Mouse (Mus musculus): ENCODE measurements around the gene Hdgfl3. TPM values are rescaled to one million over a fixed set of nuclear protein-coding genes. Genes with fewer than 3 reads are reported as not detected.

Hdgfl3 gene
- total and polyA plus RNA-seq, 3 experiments: 0.26 TPM; not detected in 2

- Histone ChIP-seq H3K9ac (ENCODE audit: control insufficient read depth, low read depth, low read length, poor library complexity, severe bottlenecking) (no peak overlapping the region), H3K4me3 (ENCODE audit: control insufficient read depth in 1 of 2, insufficient read depth in 1 of 2, low read depth in 2 of 2, low read length in 2 of 2) (no peak overlapping the region), H3K27me3 (ENCODE audit: control insufficient read depth in 1 of 2, insufficient read depth in 2 of 2, low read length in 2 of 2) (no peaks in the 10 kb centered on the region; a peak in 1 of 4 replicates), H3K9me3 (replicated peaks; ENCODE audit: insufficient read depth, low read length) (no peaks in the 10 kb centered on the region), H3K4me1 (ENCODE audit: control insufficient read depth in 1 of 2, insufficient read depth in 2 of 2, low read length in 2 of 2) (no peaks in the 10 kb centered on the region), H3K27ac (ENCODE audit: control insufficient read depth, low read depth, low read length) (no peak overlapping the region), H3K79me2 (ENCODE audit: control insufficient read depth, insufficient read depth, low read length, poor library complexity) (no peaks in the 10 kb centered on the region), H3K36me3 (ENCODE audit: control insufficient read depth in 1 of 2, insufficient read depth in 2 of 2, low read length in 2 of 2) (no peaks in the 10 kb centered on the region)
- TF ChIP-seq GABPA (IDR thresholded peaks at IDR 0.05; ENCODE audit: low read depth, low read length) (no peak), MAFK (IDR thresholded peaks at IDR 0.05; ENCODE audit: borderline replicate concordance, low read depth, low read length) (no peak), MAZ (IDR thresholded peaks at IDR 0.05; ENCODE audit: low read depth, low read length) (no peak), CHD2 (IDR thresholded peaks at IDR 0.05; ENCODE audit: low read length) (no peak), NELFE (IDR thresholded peaks at IDR 0.05; ENCODE audit: low read depth, low read length) (no peak)
- DNase-seq (ENCODE audit: low read depth, low spot score): no peak
Measured at GRCm38 (mm10) chr7:81933601-81934266, 539 bp downstream of the Hdgfl3 start.

GRCm38 (mm10) chr7:81933061-81933600 lies 1.1 kb downstream of the Hdgfl3 start:
- DNase-seq (ENCODE audit: low read depth, low spot score): no peak
- Histone ChIP-seq H3K27me3 (ENCODE audit: control insufficient read depth in 1 of 2, insufficient read depth in 2 of 2, low read length in 2 of 2) (no peaks in the 10 kb centered on the region; a peak in 1 of 4 replicates), H3K9me3 (replicated peaks; ENCODE audit: insufficient read depth, low read length) (no peaks in the 10 kb centered on the region), H3K4me1 (ENCODE audit: control insufficient read depth in 1 of 2, insufficient read depth in 2 of 2, low read length in 2 of 2) (no peaks in the 10 kb centered on the region), H3K36me3 (ENCODE audit: control insufficient read depth in 1 of 2, insufficient read depth in 2 of 2, low read length in 2 of 2) (no peaks in the 10 kb centered on the region), H3K79me2 (ENCODE audit: control insufficient read depth, insufficient read depth, low read length, poor library complexity) (no peaks in the 10 kb centered on the region), H3K4me3 (ENCODE audit: control insufficient read depth in 1 of 2, insufficient read depth in 1 of 2, low read depth in 2 of 2, low read length in 2 of 2) (no peak overlapping the region), H3K27ac (ENCODE audit: control insufficient read depth, low read depth, low read length) (no peak overlapping the region), H3K9ac (ENCODE audit: control insufficient read depth, low read depth, low read length, poor library complexity, severe bottlenecking) (no peak overlapping the region)
- TF ChIP-seq BHLHE40 (IDR thresholded peaks at IDR 0.05; ENCODE audit: borderline replicate concordance, low read depth, low read length) (no peak), USF1 (IDR thresholded peaks at IDR 0.05; ENCODE audit: low read depth, low read length) (no peak), NRF1 (IDR thresholded peaks at IDR 0.05; ENCODE audit: insufficient read depth, low read depth, low read length, poor library complexity, severe bottlenecking) (no peak), ZKSCAN1 (IDR thresholded peaks at IDR 0.05; ENCODE audit: low read depth, low read length) (no peak), ELF1 (IDR thresholded peaks at IDR 0.05; ENCODE audit: low read depth, low read length) (no peak), POLR2AphosphoS5 (IDR thresholded peaks at IDR 0.05; ENCODE audit: borderline replicate concordance, low read depth, low read length) (no peak), SIN3A (IDR thresholded peaks at IDR 0.05; ENCODE audit: low read length) (no peak), ZC3H11A (IDR thresholded peaks at IDR 0.05; ENCODE audit: low read depth, low read length) (no peak), CHD2 (IDR thresholded peaks at IDR 0.05; ENCODE audit: low read length) (no peak)

All from MEL (cell line).